Mouse (Mus musculus) C2C12 (cell line): ENCODE measurements around the gene Hmmr. TPM values are rescaled to one million over a fixed set of nuclear protein-coding genes. Genes with fewer than 3 reads are reported as not detected.

ENCODE experiments used
- H3K27me3 ChIP-seq: one replicate; pipeline ENCODE4 v1.6.1; 2011; ENCODE audit not compliant: control insufficient read depth, insufficient read depth, insufficient read length
- H3K36me3 ChIP-seq: one replicate; pipeline ENCODE4 v1.6.1; 2011; ENCODE audit not compliant: control insufficient read depth, insufficient read depth
- H3K4me3 ChIP-seq: one replicate; pipeline ENCODE4 v1.5.1; 2011; ENCODE audit warnings: mild to moderate bottlenecking, control low read depth; ENCODE audit not compliant: poor library complexity, insufficient read depth, severe bottlenecking
- H3K79me2 ChIP-seq: one replicate; pipeline ENCODE4 v1.6.1; 2011; ENCODE audit not compliant: control insufficient read depth, insufficient read depth
- H3K79me3 ChIP-seq: one replicate; pipeline ENCODE4 v1.6.1; 2011; ENCODE audit warnings: low read depth, control low read depth
- H3ac ChIP-seq: one replicate; pipeline ENCODE3; 2011; ENCODE audit warnings: low read depth; ENCODE audit not compliant: control insufficient read depth, insufficient read length
- CEBPB ChIP-seq: IDR thresholded peaks from one replicate; pipeline ENCODE4 v1.6.1; 2011; ENCODE audit warnings: low read depth, mild to moderate bottlenecking, control low read depth, moderate library complexity
- CTCF ChIP-seq: IDR thresholded peaks from one replicate; pipeline ENCODE4 v1.5.1; 2011; ENCODE audit not compliant: control insufficient read depth, insufficient read depth, insufficient read length
- FOSL1 ChIP-seq: IDR thresholded peaks from one replicate; pipeline ENCODE4 v1.8.0; 2011; ENCODE audit warnings: mild to moderate bottlenecking, low read length; ENCODE audit not compliant: poor library complexity, insufficient read depth, severe bottlenecking
- MAX ChIP-seq: IDR thresholded peaks from one replicate; pipeline ENCODE4 v1.6.1; 2011; ENCODE audit warnings: mild to moderate bottlenecking, control low read depth
- MYOD1 ChIP-seq: IDR thresholded peaks from one replicate; pipeline ENCODE4 v1.6.1; 2011; ENCODE audit warnings: low read depth; ENCODE audit not compliant: control insufficient read depth, insufficient read length
- MYOG ChIP-seq: IDR thresholded peaks from one replicate; pipeline ENCODE4 v1.6.1; 2011; ENCODE audit not compliant: control insufficient read depth, insufficient read length; ENCODE audit errors: extremely low read depth
- USF1 ChIP-seq: IDR thresholded peaks from one replicate; pipeline ENCODE4 v1.6.1; 2011; ENCODE audit warnings: low read depth, mild to moderate bottlenecking, control low read depth, moderate library complexity
- polyA plus RNA-seq: library from polyadenylated mRNA; unstranded; fragments of >200 nt; fragmentation: generic; extraction: Trizol; gene quantifications from one replicate; pipeline ENCODE4 v1.2.1, GENCODE M21; 2012; ENCODE audit warnings: missing spikeins

Gene Hmmr
- polyA plus RNA-seq, 1 experiment, result 14.4 TPM

DNA sequence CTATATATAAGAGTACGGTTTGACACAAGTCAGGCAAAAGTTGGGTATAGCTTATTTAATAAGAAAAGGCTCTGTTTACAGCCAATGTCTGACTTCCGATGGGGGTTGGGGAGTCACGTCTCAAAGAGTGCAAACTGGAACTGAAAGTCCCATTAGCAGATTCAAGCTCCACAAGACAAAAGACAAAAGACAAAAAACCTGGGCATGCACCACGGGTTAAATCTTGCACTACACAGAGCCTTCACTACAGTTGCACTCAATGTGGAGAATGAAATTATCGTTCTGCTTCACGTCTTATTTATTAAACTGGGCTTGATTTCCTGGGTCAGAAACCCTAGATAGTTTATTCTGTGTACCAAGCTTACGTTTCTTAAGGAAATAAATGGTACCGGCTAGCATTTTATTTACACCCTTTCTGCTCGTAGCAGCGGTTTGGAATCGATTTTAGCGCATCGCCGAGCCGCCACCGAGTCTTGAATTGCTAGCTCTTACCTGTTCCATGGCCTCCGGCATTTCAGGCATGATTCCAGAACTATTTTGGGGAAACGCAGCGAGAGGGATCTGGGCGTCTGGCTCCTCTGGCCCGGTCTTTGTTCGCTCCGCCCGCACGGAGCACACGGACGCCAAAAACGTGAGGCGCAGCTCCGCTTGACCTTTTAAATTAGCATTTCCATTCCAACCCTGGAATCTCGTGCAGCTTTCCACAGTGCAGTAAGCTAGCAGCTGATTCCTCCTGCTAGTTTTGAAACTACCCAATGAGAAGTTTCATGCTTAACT lies 38.7 kb downstream of the Hmmr start:
- peaks cover 37% of the 10 kb centered on the region for H3K79me2 ChIP-seq
- H3K4me3 ChIP-seq, result peak overlapping the region; percentile 37
- H3K36me3 ChIP-seq, result no peaks in the 10 kb centered on the region
- H3K27me3 ChIP-seq, result no peaks in the 10 kb centered on the region
- peaks cover 25% of the 10 kb centered on the region for H3K79me3 ChIP-seq
- H3ac ChIP-seq, result peak overlapping the region; percentile 63
- no peak for TF ChIP-seq FOSL1
- no peak for TF ChIP-seq MAX
- no peak for TF ChIP-seq CTCF
- TF ChIP-seq MYOG, result no peak
- no peak for TF ChIP-seq USF1
- no peak for TF ChIP-seq CEBPB
- TF ChIP-seq MYOD1, result no peak

DNA sequence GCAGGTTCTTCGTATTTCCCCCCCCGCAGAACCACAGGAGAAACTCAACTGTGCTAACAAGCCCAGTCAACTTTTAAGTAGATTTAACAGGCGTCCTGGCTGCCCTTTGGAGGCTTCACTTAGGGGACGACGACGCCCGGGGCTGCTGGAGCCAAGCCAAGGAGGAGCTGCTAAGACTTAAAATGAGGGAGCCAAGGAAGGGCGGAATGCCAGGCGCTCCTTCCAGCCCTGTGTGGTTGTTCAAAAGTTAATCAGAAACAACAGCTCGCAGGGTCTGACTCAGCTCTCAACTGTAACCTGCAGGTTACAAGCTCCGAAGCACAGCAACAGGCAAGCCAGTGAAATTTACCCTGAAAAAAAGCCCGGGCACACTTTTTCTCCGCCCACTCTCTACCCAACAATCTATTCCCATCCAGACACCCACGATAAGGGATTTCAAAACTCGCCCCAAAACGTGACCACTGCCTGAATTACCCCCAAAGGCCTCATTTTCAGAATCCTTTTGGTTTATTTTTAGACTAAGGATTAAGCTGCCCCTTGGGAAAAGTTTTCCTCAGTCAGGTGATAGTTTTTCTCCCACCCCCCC lies 39.8 kb downstream of the Hmmr start:
- Histone ChIP-seq H3K79me3 (peaks cover 36% of the 10 kb centered on the region), H3K4me3 (peak overlapping the region; percentile 74), H3ac (peak overlapping the region; percentile 57), H3K36me3 (no peaks in the 10 kb centered on the region), H3K79me2 (peaks cover 48% of the 10 kb centered on the region), H3K27me3 (no peaks in the 10 kb centered on the region)
- no peak for TF ChIP-seq MYOD1
- no peak for TF ChIP-seq MAX
- no peak for TF ChIP-seq MYOG
- no peak for TF ChIP-seq CEBPB
- no peak for TF ChIP-seq CTCF
- no peak for TF ChIP-seq FOSL1
- no peak for TF ChIP-seq USF1

DNA sequence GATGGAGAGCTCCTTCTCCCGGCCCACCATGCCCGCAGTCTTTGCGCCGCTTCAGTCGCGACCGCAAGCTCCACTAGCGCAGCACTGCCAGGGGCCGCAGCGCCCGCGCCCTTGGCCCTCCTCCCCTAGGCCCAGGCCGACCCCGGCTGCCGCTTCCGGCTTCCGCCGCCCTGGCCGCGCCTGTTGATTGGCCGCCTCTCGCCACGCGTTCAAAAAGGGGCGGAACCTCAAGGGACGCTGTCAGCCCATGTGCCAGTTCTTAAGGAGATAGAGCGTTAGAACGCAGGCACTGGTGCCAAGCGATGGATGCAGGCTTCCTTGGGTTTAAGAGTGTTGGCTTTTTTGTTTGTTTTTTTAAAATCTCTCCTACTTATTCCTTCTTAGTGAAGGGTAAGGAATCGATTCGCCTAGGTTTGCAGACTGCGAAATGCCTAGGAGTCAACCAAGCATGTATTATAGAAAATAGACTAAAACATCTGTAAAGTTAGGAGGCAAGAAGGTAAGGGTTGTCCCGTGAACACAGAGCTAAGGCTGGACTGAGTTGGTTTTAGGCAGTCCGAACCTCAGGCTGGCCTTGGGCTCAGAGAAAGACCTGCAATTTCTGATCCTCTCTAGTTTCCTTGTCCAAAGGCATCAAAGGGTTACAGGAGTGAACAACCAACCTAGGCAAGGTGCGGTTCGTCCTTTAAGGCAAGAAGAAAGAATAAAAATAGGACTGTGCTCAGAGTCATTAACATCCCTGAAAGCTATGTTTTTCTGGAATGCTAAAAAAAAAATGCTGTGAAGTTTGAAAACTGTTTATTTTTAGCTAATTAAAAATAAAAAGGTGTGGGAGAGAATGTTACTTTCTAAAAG lies 40.5 kb downstream of the Hmmr start:
- TF ChIP-seq CTCF, result no peak
- no peak for TF ChIP-seq MYOD1
- TF ChIP-seq MAX, result peak; percentile 95
- no peak for TF ChIP-seq CEBPB
- TF ChIP-seq USF1, result peak; percentile 71
- no peak for TF ChIP-seq MYOG
- TF ChIP-seq FOSL1, result no peak

DNA sequence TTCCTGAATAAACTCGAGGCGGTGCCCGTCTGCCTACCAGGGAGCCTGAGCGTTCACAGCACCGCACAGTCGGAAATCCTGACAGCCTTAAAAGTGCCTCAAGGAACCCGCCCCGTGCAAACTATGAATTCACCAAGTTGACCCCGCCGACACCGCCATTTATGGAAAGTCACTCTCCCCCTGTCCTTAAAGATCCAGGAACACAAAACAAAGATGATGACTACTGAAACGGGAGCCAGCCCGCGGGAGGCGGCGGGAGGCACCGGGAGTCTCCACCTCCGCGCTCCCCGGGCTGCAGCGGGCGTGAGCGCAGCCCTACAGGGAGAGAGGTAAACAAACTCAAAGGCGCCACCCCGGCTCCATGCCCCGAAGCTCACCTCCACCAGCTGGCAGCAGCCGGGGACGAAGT lies 41.1 kb downstream of the Hmmr start:
- Histone ChIP-seq H3ac (peak overlapping the region; percentile 32), H3K27me3 (no peaks in the 10 kb centered on the region), H3K4me3 (peak overlapping the region; percentile 74), H3K36me3 (peaks cover 9% of the 10 kb centered on the region), H3K79me3 (peaks cover 46% of the 10 kb centered on the region), H3K79me2 (peaks cover 61% of the 10 kb centered on the region)
- TF ChIP-seq MYOD1, result no peak
- TF ChIP-seq CEBPB, result no peak
- TF ChIP-seq USF1, result no peak
- no peak for TF ChIP-seq FOSL1
- TF ChIP-seq MYOG, result no peak
- no peak for TF ChIP-seq CTCF
- no peak for TF ChIP-seq MAX

More for the DNA sequence above, 40.5 kb downstream of the Hmmr start:
- H3K36me3 ChIP-seq, result peaks cover 2% of the 10 kb centered on the region
- H3K79me2 ChIP-seq, result peaks cover 55% of the 10 kb centered on the region
- H3K79me3 ChIP-seq, result peaks cover 42% of the 10 kb centered on the region
- H3ac ChIP-seq, result peak overlapping the region; percentile 58
- H3K27me3 ChIP-seq, result no peaks in the 10 kb centered on the region
- peak overlapping the region; percentile 74 for H3K4me3 ChIP-seq

DNA sequence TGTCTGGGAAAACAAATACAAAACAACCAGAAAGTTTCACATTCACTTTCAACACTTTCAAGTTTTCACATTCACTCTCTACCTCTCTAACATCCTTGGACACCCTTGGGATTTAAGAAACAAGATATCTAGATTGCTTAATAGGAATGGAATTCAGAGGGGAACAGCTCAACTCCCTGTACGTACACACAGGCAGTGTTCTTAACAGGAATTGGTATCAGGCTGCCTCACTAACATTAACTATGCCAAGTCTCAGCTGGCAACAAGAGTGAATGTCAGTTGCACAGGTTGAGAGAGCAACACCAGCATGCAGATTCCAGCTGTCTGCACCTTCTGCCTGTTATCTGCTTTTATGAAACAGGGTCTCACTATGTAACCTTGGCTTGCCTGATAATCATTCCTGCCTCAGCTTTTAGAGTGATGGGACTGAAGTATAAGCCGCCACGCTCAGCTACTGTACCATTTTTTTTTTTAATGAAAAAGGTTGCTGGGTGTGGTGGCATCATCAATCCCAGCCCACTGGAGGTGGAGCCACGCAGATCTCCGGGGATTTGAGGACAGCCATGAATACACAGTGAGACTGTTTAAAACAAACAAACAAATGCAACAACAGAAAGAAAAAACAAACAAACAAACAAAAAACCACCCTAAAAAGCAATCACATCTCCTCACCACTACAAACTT lies 42.6 kb downstream of the Hmmr start:
- H3K4me3 ChIP-seq, result no peak overlapping the region

More for the DNA sequence above, 42.6 kb downstream of the Hmmr start:
- Histone ChIP-seq H3K79me2 (peaks cover 77% of the 10 kb centered on the region), H3ac (no peak overlapping the region), H3K79me3 (peaks cover 53% of the 10 kb centered on the region), H3K27me3 (no peaks in the 10 kb centered on the region), H3K36me3 (peaks cover 18% of the 10 kb centered on the region)
- peak; percentile 62 for TF ChIP-seq CEBPB
- TF ChIP-seq MAX, result no peak
- no peak for TF ChIP-seq MYOG
